14 mouse cellular contexts compared by ENCODE assay signal in the genomic region with DNA sequence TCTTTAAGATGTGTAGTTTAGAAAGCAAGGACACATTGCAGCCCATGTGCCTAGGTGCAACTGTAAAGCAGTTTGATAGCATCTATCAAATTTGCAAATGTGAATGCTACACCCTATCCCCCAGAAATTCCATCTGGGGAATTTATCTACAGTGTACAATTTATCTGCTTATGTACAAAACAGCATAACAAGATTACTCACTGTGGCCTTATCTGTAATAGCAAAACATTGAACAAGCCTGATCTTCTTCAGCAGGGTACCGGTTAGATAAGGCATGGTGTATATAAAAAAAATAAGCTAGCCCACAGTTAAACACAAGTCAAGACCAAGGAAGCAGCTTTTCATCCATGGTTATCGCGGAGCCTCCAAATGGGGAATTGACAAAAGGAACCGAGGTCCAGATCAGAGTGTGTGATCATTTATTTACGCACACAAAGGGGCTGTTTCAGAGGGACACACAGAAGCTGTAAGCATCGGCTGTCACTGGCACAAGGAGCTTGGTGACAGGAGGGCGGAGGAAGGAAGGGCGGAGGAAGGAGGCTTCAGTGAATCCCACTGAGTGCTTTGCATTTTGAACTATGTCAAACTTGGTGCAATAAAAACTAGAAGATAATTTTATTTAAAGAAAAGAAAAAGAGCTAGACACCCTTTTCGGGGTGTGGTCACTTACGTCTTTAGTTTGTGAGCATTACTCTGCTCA.
"Had no signal": no experiment of that assay in that cellular context is flagged by ENCODE, and none has a peak within 500 bp of the region (broad histone marks: within the 10 kb centered on the region; RNA-seq: fewer than 3 reads in every experiment).

No protein-coding gene starts in this region.

- H3K4me2 ChIP-seq: limb, embryonic 15.5 days; lung, embryonic 15.5 days; midbrain, embryonic 13.5 days had no signal

- DNase-seq: kidney, adult 8-10 months; kidney, postnatal 25 days; layer of hippocampus, adult 9-11 months; layer of hippocampus, postnatal 36 days; lung, postnatal 14 days; right cerebral cortex, adult 18-20 months; right cerebral cortex, postnatal 25 days; thymus, postnatal 4 days had no signal

- H3K27ac ChIP-seq: limb, embryonic 15.5 days; lung, embryonic 15.5 days; macrophage; midbrain, embryonic 13.5 days; stomach, postnatal 0 days had no signal

- H3K36me3 ChIP-seq: limb, embryonic 15.5 days; lung, embryonic 15.5 days; midbrain, embryonic 13.5 days had no signal

- H3K4me1 ChIP-seq: limb, embryonic 15.5 days; lung, embryonic 15.5 days had no signal

- H3K9me3 ChIP-seq: limb, embryonic 15.5 days; lung, embryonic 15.5 days; midbrain, embryonic 13.5 days had no signal

- H3K9ac ChIP-seq: limb, embryonic 15.5 days; lung, embryonic 15.5 days; midbrain, embryonic 13.5 days had no signal

- H3K4me3 ChIP-seq: limb, embryonic 15.5 days; lung, embryonic 15.5 days; midbrain, embryonic 13.5 days had no signal

- H3K27me3 ChIP-seq: limb, embryonic 15.5 days; lung, embryonic 15.5 days; midbrain, embryonic 13.5 days had no signal

- ATAC-seq: intestine, embryonic 16.5 days; midbrain, embryonic 13.5 days had no signal
